Mouse (Mus musculus) MEL (cell line): ENCODE measurements around the gene Endov.

Source experiments
- CHD2 ChIP-seq: IDR thresholded peaks from 2 replicates; pipeline ENCODE4 v1.6.1; 2011; ENCODE audit warnings: low read length, improper control_type of control experiment
- CTCF ChIP-seq, 3 experiments: IDR thresholded peaks in 2 of 3; conservative IDR thresholded peaks in 1 of 3; 2 replicates each; pipeline ENCODE4 v1.5.1; 2011 to 2012; ENCODE audit warnings: low read length in 3 of 3, low read depth in 2 of 3, mild to moderate bottlenecking in 2 of 3, improper control_type of control experiment in 1 of 3, inconsistent platforms in 1 of 3, mixed read lengths in 1 of 3, moderate library complexity in 1 of 3; ENCODE audit not compliant: control insufficient read depth in 1 of 3, insufficient read depth in 1 of 3, poor library complexity in 1 of 3, severe bottlenecking in 1 of 3
- MAX ChIP-seq: IDR thresholded peaks from 2 replicates; pipeline ENCODE4 v1.6.1; 2011; ENCODE audit warnings: low read length, improper control_type of control experiment
- MYC ChIP-seq: IDR thresholded peaks from 2 replicates; pipeline ENCODE4 v1.6.1; 2011; ENCODE audit warnings: low read depth, mild to moderate bottlenecking, low read length, improper control_type of control experiment, moderate library complexity
- NELFE ChIP-seq: IDR thresholded peaks from 2 replicates; pipeline ENCODE4 v1.6.1; 2011; ENCODE audit warnings: low read depth, low read length, improper control_type of control experiment
- POLR2A ChIP-seq, 2 experiments: IDR thresholded peaks; 2 replicates each; pipeline ENCODE4 v1.6.1; 2011 to 2012; ENCODE audit warnings: low read length in 2 of 2, mild to moderate bottlenecking in 2 of 2, control low read depth in 1 of 2, improper control_type of control experiment in 1 of 2, low read depth in 1 of 2, moderate library complexity in 1 of 2; ENCODE audit not compliant: control insufficient read depth in 1 of 2, insufficient read depth in 1 of 2, poor library complexity in 1 of 2
- RCOR1 ChIP-seq: IDR thresholded peaks from 2 replicates; pipeline ENCODE4 v1.6.1; 2012; ENCODE audit warnings: low read depth, mild to moderate bottlenecking, inconsistent platforms, low read length, improper control_type of control experiment
- SIN3A ChIP-seq: IDR thresholded peaks from 2 replicates; pipeline ENCODE4 v1.6.1; 2012; ENCODE audit warnings: low read length, improper control_type of control experiment, inconsistent platforms
- SMC3 ChIP-seq: IDR thresholded peaks from 2 replicates; pipeline ENCODE4 v1.6.1; 2011; ENCODE audit warnings: low read depth, low read length, improper control_type of control experiment
- TAL1 ChIP-seq: IDR thresholded peaks from 2 replicates; pipeline ENCODE4 v1.6.1; 2012; ENCODE audit warnings: mild to moderate bottlenecking, inconsistent platforms, low read length, moderate library complexity, mixed read lengths
- TBP ChIP-seq: IDR thresholded peaks from 2 replicates; pipeline ENCODE4 v1.8.0; 2011; ENCODE audit warnings: low read depth, low read length, improper control_type of control experiment
- USF2 ChIP-seq, 2 experiments: IDR thresholded peaks; 2 replicates each; pipeline ENCODE4 v1.6.1; 2011 to 2012; ENCODE audit warnings: improper control_type of control experiment in 2 of 2, low read length in 2 of 2, borderline replicate concordance in 1 of 2, inconsistent platforms in 1 of 2, low read depth in 1 of 2, mild to moderate bottlenecking in 1 of 2; ENCODE audit not compliant: insufficient read depth in 1 of 2
- ZC3H11A ChIP-seq: IDR thresholded peaks from 2 replicates; pipeline ENCODE4 v1.6.1; 2012; ENCODE audit warnings: low read depth, mild to moderate bottlenecking, inconsistent platforms, low read length, improper control_type of control experiment

- TF ChIP-seq CHD2 (no peak), TAL1 (no peak), CTCF (IDR thresholded peaks at IDR 0.05 in 2 of 3, conservative IDR thresholded peaks at IDR 0.05 in 1 of 3; ENCODE audit: control insufficient read depth in 1 of 3, insufficient read depth in 1 of 3, low read depth in 2 of 3, low read length in 3 of 3, poor library complexity in 1 of 3, severe bottlenecking in 1 of 3) (no peak), NELFE (no peak), MAX (no peak), POLR2A (IDR thresholded peaks at IDR 0.05; ENCODE audit: control insufficient read depth in 1 of 2, insufficient read depth in 1 of 2, low read depth in 1 of 2, low read length in 2 of 2, poor library complexity in 1 of 2) (no peak), USF2 (IDR thresholded peaks at IDR 0.05; ENCODE audit: borderline replicate concordance in 1 of 2, insufficient read depth in 1 of 2, low read depth in 1 of 2, low read length in 2 of 2) (no peak), MYC (no peak), SMC3 (no peak), SIN3A (no peak), RCOR1 (no peak), TBP (no peak), ZC3H11A (no peak)
These were observed 56.2 kb downstream of the Endov start, which contains the start of gene Nptx1 for GRCm38 (mm10) chr11:119547183-119547921.
